Mouse (Mus musculus) ES-E14 (cell line): ENCODE data around the gene Pou2f3. TPM values are rescaled to one million over a fixed set of nuclear protein-coding genes. Genes with fewer than 3 reads are reported as not detected.

Experiments
- DNase-seq: peaks from one replicate; pipeline ENCODE4 v3.0.0-alpha.2; 2013; ENCODE audit warnings: low read depth, low spot score
- H3K27ac ChIP-seq: 2 replicates; pipeline ENCODE4 v1.5.1; 2012; ENCODE audit warnings: low read depth, mild to moderate bottlenecking, low read length, moderate library complexity, mixed read lengths; ENCODE audit not compliant: poor library complexity, insufficient read depth, severe bottlenecking
- H3K36me3 ChIP-seq: 2 replicates; pipeline ENCODE4 v1.6.1; 2012; ENCODE audit warnings: mild to moderate bottlenecking, low read length, moderate library complexity, mixed read lengths; ENCODE audit not compliant: control insufficient read depth, poor library complexity, insufficient read depth, severe bottlenecking
- H3K4me1 ChIP-seq, 2 experiments: fragments of 150-350 bp in 1 of 2; sonication (generic) in 1 of 2; 2 replicates each; pipeline ENCODE4 v1.6.1; 2012; ENCODE audit warnings: low read length in 2 of 2, mild to moderate bottlenecking in 1 of 2, mixed read lengths in 1 of 2; ENCODE audit not compliant: control insufficient read depth in 2 of 2, insufficient read depth in 2 of 2, poor library complexity in 1 of 2
- H3K4me3 ChIP-seq, 2 experiments: fragments of 150-350 bp in 1 of 2; sonication (generic) in 1 of 2; 2 replicates each; pipeline ENCODE4 v1.5.1; 2012; ENCODE audit warnings: low read length in 2 of 2, low read depth in 1 of 2, mild to moderate bottlenecking in 1 of 2, mixed read lengths in 1 of 2; ENCODE audit not compliant: insufficient read depth in 1 of 2, poor library complexity in 1 of 2, severe bottlenecking in 1 of 2
- H3K9ac ChIP-seq: 2 replicates; pipeline ENCODE4 v1.6.1; 2012; ENCODE audit warnings: low read depth, mild to moderate bottlenecking, low read length, mixed read lengths; ENCODE audit not compliant: poor library complexity, insufficient read depth, severe bottlenecking
- H3K9me3 ChIP-seq: fragments of 150-350 bp; sonication (generic); 2 replicates; pipeline ENCODE4 v1.6.1; 2012; ENCODE audit warnings: low read depth, mild to moderate bottlenecking, low read length; ENCODE audit not compliant: control insufficient read depth, insufficient read depth
- CHD2 ChIP-seq: IDR thresholded peaks from 2 replicates; pipeline ENCODE4 v1.6.1; 2014; ENCODE audit warnings: mild to moderate bottlenecking, low read depth, low read length, inconsistent platforms
- HCFC1 ChIP-seq: IDR thresholded peaks from 2 replicates; pipeline ENCODE4 v1.6.1; 2012; ENCODE audit warnings: low read length, inconsistent platforms, borderline replicate concordance; ENCODE audit not compliant: insufficient read depth
- MAFK ChIP-seq: IDR thresholded peaks from 2 replicates; pipeline ENCODE4 v1.6.1; 2014; ENCODE audit warnings: mild to moderate bottlenecking, low read depth, low read length, inconsistent platforms; ENCODE audit not compliant: insufficient read depth
- ZC3H11A ChIP-seq: IDR thresholded peaks from 2 replicates; pipeline ENCODE4 v1.6.1; 2012; ENCODE audit warnings: low read depth, mild to moderate bottlenecking, inconsistent platforms, low read length, borderline replicate concordance
- ZNF384 ChIP-seq: IDR thresholded peaks from 2 replicates; pipeline ENCODE4 v1.6.1; 2012; ENCODE audit warnings: low read depth, low read length, inconsistent platforms
- in situ Hi-C, 2 experiments: fragments of 600-800 bp; cut with MboI; formaldehyde crosslinking; loops; one replicate each; pipeline ENCODE4 v1.15.1; 2025; ENCODE audit warnings: low sequenced_read_pairs in 2 of 2, inconsistent platforms in 1 of 2; ENCODE audit not compliant: unreplicated experiment in 2 of 2
- total RNA-seq: library from RNA; depleted of rRNA; stranded (reverse); fragments of 300-350 nt; gene quantifications from 2 replicates; pipeline ENCODE4 v1.2.3, GENCODE M21; 2012

Pou2f3 gene
- total RNA-seq, 1 experiment = 1.5 TPM

DNA sequence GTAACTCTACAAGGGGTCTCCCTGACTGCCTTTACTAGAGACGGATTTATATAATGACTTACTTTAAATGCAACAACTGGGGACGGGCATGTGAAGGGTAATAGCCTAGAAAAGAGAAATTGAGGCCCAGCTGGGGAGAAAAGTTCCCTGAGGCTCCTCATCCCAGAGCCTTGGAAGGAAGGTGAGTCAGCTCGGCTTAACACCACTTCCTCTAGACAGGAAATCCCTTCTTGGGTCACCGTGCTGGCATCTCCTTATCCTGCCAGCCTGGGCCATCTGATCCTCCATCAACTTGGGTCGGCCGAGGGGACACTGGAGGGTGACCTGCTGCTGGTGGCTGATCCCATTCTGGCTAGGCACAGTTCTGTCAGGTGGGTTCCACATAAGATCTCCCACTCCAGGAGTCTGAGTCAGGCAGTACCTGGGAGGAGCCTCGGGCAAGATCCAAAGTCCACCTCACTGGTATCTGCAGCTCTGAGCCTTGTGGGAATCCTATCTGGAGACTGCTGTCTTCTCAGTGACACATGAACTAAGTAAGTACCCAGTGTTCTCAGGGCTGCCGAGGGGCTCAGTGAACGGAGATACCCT lies 16.5 kb upstream of the Pou2f3 start:
- no peaks in the 10 kb centered on the region for H3K9me3 ChIP-seq
- H3K36me3 ChIP-seq = no peaks in the 10 kb centered on the region
- no peak for TF ChIP-seq CHD2
- no peak for TF ChIP-seq HCFC1
- TF ChIP-seq ZNF384 = no peak
- TF ChIP-seq ZC3H11A = no peak
- no peak for TF ChIP-seq MAFK
- no peak overlapping the region for H3K27ac ChIP-seq
- peaks cover 0 to 9% of the 10 kb centered on the region in 2 experiments; a peak in 1 of 4 replicates for H3K4me1 ChIP-seq
- no peak overlapping the region for H3K4me3 ChIP-seq
- H3K9ac ChIP-seq = no peak overlapping the region
- in situ Hi-C loops = no loop called here
- DNase-seq = no peak

DNA sequence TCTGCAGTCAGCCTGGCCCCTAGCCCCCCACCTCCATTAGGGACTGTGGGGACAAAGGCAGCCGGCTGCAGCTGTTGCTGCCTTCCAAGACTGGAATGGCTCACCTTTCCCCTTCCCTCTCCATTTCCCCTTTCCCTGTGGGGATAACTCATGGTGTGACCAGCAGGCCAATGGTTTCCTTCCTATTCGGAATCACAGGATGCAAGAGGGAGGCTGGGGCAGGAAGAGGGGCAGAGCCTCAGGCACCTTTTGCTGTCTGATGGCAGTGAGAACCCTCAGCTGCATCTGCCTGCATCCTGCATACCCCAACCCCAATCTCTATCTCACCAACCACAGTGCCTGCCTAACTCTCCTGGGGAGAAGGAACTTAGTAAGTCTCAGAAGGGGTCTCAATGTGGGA lies 15.3 kb upstream of the Pou2f3 start:
- no peak overlapping the region for H3K9ac ChIP-seq
- H3K4me1 ChIP-seq = peaks cover 0 to 9% of the 10 kb centered on the region in 2 experiments; a peak in 1 of 4 replicates
- TF ChIP-seq CHD2 (no peak), ZNF384 (no peak)
- H3K9me3 ChIP-seq = no peaks in the 10 kb centered on the region
- H3K4me3 ChIP-seq = no peak overlapping the region
- no peak overlapping the region for H3K27ac ChIP-seq
- in situ Hi-C loops = no loop called here
- no peaks in the 10 kb centered on the region for H3K36me3 ChIP-seq
- no peak for DNase-seq

DNA sequence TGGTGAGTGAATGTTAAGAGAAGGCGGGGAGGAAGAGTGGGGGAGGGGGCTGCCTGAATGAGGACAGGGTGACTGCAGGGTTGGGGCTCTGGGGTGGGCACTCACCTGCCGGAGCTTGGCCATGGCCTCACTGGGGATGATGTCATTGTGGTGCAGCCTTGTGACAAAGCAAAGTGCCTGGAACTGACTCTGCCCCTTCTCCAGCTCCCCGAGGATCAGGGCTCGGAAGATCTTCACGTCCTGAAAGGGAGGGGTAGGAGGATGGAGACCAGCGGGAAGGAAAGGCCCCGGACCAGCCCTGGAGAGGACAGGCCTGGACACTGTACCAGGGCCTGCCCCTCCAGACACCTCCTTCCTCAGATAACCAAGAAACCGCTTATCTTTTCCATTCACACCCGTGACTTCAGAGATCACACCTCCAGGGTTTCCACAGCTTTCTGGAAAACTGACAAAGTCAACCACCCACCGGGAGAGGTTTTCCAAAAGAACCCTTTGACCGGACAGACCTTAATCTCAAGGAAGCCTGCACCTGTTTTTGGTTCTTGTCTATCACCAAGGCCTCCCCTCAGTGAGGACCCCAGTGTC lies 14.7 kb upstream of the Pou2f3 start:
- Histone ChIP-seq H3K9me3 (no peaks in the 10 kb centered on the region), H3K27ac (no peak overlapping the region), H3K9ac (no peak overlapping the region), H3K4me3 (no peak overlapping the region), H3K36me3 (no peaks in the 10 kb centered on the region), H3K4me1 (peaks cover 0 to 9% of the 10 kb centered on the region in 2 experiments; a peak in 1 of 4 replicates)
- TF ChIP-seq CHD2 (no peak), MAFK (no peak), ZC3H11A (no peak), ZNF384 (no peak), HCFC1 (no peak)
- DNase-seq = no peak
- in situ Hi-C loops = no loop called here

DNA sequence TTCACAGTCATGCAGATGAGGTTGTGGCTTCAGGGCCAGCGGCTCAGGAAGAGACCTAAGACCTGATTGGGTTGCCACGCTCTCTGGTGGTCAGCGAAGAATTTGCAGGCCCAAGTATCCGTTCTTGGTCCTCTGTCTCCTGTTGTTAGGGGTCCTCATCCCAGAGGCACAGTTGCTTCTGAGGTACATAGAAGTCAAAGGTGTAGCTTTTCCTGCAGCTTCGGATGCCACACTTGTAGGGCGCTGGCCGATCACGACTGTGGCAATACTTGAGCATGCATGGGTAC lies 12.2 kb upstream of the Pou2f3 start:
- H3K4me1 ChIP-seq = peaks cover 0 to 9% of the 10 kb centered on the region in 2 experiments; a peak in 1 of 4 replicates
- peak overlapping the region in 1 of 2 experiments; percentile 15; a peak in 1 of 4 replicates for H3K4me3 ChIP-seq
- in situ Hi-C loops = no loop called here
- H3K9me3 ChIP-seq = no peaks in the 10 kb centered on the region
- H3K36me3 ChIP-seq = no peaks in the 10 kb centered on the region
- DNase-seq = no peak
- H3K9ac ChIP-seq = peak overlapping the region; percentile 73; the same call in 1 of the 2 replicates
- no peak overlapping the region for H3K27ac ChIP-seq
- TF ChIP-seq ZNF384 (no peak), CHD2 (no peak), ZC3H11A (no peak), HCFC1 (no peak), MAFK (no peak)
